Mouse (Mus musculus) brain, embryonic 14.5 days (tissue): ENCODE measurements at regions not wholly inside any gene's neighbourhood (a gene's known extent, or its start where the extent isn't known, plus 50 kb on each side); places are given as distances from the start of the nearest gene placed in this dataset.

ENCODE experiments used
- CTCF ChIP-seq: fragments of 200-500 bp; IDR thresholded peaks from 2 replicates; pipeline ENCODE4 v1.5.1; 2012; ENCODE audit warnings: inconsistent platforms, mild to moderate bottlenecking, moderate library complexity, borderline replicate concordance; ENCODE audit not compliant: insufficient read depth, insufficient read length; ENCODE audit errors: extremely low read depth
- POLR2A ChIP-seq: fragments of 200-500 bp; IDR thresholded peaks from 2 replicates; pipeline ENCODE4 v1.6.1; 2012; ENCODE audit warnings: mild to moderate bottlenecking, inconsistent platforms, borderline replicate concordance; ENCODE audit not compliant: poor library complexity, insufficient read depth, insufficient read length, severe bottlenecking; ENCODE audit errors: extremely low read depth

GRCm38 (mm10) chr19:60134447-60135328, 91.8 kb downstream of the Fam204a start:
- TF ChIP-seq CTCF (no peak), POLR2A (no peak)
